Mouse (Mus musculus) urinary bladder, adult 18-20 months (tissue): Measurements from ENCODE around the gene Tnrc18.
A peak's percentile ranks its signal among the peaks of the same experiment; 100 is the strongest.
"Not testable (repeated sequence)": the region's sequence is repeated elsewhere in the genome, so short reads cannot be mapped to it uniquely, and the experiment has no call there.

Source experiments
- DNase-seq, 2 experiments: peaks; one replicate each; pipeline ENCODE4 v3.0.0; 2022; ENCODE audit warnings: low spot score in 2 of 2, mixed read lengths in 2 of 2

Gene Tnrc18

DNA sequence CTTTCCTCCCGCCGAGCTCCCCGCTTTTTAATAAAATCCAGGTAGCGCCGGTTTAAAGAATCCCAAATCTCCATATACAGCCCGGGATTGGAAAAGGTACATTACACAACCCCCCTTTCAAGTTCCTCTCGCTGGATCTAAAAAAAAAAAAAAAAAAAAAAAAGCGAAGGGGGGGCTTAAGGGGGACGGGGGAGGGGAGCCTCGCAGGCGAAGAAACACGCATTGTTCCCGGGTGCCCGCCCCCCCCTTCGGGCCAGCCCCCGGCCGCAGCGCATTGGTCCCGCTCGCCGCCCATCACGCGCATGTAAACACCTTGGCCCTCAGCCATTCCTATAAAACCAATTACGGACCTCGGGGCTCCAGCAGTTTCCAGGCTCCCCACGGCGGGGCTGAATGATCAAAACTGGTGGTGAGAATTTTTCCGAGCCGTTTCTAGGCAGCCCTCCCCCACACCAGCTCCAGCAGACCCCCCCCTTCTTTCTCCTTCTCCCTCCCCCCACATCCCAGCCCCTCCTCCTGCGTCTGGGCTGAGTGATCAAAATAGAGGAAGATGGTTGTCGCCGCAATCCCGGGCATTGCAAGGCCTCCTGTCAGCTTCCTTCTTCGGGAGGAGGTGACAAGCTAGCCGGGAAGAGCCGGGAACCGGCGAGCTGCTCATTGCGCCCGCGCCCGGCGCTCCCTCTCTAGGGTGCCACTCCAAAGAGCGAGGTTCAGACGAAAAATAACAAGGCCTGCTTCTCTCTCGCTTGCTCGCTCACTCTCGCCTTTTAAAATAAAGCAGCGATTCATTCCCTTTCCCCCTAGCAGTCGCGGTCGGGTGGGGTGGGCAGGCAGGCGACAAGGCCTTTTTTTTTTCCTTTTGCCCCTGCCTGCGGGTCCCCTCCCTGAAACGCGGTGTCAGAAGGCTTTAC lies at the start of gene Tnrc18:
Tnrc18 (minus strand) TSS at position 139 of the 911 bp plus-strand sequence.
- peak; percentile 98 to 99 for DNase-seq

DNA sequence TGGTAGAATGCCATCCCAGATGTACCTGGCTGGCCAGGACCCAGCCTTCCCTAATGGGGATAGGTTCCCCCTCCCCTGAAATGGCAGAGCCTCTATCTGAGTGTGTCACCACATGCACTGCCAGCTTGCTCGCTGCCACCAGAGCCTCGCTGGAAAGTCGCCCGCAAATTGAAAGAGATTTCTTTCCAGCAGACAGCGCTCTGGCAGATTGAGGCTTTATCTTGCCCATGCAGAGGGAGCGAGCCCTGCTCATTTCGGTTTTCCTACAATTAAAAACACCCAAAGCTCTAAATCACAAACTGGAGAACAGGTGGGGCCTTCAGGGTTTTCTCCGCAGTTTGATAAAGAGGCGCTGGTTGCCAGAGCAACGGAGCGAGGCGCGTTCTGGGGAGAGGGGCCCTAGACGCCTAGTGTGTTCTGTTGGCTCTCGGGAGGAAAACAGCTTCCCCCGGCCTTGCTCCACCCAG lies 40.3 kb upstream of the Tnrc18 start:
- DNase-seq = no peak

DNA sequence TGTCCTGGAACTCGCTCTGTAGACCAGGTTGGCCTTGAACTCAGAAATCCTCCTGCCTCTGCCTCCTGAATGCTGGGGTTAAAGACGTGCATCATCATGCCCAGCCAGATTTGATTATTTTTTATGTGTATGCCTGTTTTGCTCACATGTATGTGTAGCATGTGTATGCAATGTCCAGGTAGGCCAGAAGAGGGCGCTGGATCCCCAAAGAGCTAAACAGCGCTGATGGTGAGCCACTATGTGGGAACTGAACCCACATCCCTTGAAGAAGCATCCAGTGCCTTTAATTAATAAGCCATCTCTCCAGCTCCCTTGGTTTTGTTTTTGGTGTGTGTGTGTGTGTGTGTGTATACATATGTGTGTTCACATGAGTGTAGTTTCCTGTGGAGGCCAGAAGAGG lies 38.9 kb upstream of the Tnrc18 start:
- no peak for DNase-seq

DNA sequence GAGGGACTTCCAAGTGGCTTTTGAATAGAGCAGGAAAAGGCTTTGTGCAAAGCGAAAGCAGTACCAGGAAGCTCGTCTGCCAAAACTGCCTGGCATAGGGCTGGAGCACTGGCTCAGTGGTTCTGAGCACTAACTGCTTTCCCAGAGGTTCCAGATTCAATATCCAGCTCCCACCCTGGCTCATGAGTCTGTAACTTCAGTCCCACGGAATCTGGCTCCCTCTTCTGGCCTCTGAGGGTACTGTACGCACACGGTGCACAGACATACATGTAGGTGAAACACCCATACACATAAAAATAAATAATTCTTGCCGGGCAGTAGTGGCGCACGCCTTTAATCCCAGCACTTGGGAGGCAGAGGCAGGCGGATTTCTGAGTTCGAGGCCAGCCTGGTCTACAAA lies 37.4 kb upstream of the Tnrc18 start:
- DNase-seq = no peak

DNA sequence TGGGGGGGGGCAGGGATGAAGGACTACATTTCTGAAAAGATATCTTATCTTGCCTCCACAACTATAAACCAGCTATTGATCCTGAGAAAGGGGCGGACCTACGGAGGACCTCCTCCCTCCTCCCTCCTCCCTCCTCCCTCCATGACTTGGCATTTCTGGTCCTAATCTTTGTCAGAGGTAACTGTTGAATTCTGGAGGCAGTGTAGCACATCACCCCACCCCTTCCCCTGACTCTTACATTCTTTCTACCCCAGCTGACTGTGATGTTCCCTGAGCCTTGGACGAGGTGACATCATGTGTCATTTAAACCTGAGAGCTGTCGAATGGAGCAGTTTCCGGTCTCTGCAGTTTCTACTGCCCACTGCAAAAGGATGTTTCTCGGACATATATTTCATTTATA lies 36.1 kb upstream of the Tnrc18 start:
- no peak for DNase-seq

DNA sequence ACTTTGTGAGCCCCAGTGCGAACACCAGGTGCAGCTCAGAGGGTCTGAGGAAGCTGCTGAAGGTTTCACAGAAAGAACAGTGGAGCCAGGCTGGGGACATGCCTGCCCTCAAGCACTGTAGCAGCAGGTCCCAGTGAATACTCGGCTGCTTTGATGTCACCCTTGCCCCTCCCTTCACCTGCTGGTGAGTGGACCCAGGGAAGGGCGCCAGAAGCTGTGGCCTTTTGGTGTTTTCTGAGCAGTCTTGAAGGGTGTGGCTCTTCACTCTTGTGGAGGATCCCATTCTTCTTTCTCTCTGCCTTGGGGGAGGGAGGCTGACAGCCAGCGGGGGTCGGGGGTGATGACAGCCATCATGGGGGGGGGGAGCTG lies 34.2 kb upstream of the Tnrc18 start:
- DNase-seq = no peak

DNA sequence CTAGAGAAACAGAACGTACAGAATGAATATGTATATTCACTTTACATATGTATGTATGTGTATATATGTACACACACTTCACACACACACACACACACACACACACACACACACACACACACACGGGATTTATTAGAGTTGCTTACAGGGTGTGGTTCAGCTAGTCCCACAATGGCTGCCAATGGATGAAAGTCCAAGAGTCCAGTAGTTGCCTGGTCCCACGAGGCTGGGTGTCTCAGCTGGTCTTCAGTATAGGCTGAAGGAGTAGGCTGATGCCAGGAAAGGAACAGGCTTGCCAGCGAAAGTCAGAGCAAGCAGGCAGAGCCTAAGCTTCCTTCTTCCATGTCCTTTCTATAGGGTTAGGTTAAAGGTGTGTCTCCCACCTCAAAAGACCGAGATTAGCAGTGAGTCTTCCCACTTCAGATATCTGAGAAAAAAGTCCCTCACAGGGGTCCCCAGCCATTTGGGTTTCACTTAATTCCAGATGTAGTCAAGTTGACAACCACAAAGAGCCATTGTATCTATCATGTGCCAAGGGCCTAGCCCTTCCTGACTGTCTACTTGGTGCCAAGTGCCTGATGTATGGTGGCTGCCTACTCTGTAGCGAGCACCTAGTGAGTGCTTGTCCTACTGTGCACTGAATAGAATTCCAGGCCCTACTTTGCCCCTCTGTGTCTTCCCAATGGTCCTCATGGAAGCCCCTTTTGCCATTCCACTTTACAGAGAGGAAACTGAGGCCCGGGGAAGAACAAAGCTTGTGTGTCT lies 33.6 kb upstream of the Tnrc18 start:
- DNase-seq = no peak

DNA sequence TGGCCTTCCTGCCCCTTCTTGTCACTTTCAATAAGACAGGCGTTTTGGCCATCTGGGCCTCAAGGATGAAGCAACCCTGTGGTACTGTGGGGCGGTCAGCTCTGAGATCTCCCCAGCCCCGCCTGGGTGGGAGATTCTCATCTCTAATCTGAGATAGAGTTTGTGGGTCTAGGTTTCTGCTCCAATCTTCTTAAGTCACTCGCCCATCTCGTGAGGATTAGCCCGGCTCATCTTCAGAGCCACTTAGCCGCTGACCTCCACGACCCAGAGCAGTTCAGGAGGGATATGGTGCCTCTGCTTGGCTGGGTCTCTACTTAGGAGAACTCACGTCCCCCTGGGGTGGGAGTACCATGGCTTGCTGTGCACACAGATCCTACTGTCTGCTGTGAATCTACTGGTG lies 33.0 kb upstream of the Tnrc18 start:
- no peak for DNase-seq

DNA sequence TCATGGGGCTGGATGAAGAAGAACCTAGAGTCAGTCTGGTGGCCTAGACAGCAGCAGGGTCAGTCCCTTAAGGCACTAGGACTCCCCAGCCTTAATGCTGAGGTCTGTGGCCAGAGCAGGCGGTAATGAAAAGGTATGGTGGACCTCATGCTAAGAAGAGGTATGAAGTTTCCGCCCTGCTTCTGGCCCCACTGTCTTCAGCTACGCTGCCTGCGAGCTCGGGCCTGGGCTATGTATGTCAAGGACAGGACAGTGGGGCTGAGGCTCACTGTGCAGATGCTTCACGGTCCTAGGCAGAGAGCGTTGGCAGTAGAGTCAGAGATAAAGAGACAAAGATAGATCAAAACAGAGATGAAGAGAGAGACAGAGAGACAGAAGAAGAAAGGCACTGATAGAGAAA lies 31.4 kb upstream of the Tnrc18 start:
- no peak for DNase-seq

DNA sequence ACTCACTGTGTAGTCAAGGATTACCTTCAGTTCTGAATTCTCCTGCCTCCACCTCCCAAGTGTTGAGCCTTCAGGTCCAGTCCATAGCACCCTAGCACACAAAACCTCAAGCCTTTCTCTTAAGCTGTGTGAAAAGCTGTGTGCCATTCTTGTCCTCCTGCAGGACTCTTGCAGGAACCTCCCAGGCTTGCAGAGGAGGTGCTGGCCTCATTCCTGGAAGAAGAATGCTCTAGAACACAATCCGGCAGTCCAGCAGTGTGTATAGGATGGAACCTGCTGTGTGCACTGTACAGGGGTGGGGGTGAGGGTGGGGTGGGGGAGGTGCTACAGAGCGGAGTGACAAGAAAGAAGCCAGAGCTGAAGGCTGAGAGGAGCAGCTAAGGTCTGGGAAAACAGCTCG lies 30.7 kb upstream of the Tnrc18 start:
- no peak for DNase-seq

DNA sequence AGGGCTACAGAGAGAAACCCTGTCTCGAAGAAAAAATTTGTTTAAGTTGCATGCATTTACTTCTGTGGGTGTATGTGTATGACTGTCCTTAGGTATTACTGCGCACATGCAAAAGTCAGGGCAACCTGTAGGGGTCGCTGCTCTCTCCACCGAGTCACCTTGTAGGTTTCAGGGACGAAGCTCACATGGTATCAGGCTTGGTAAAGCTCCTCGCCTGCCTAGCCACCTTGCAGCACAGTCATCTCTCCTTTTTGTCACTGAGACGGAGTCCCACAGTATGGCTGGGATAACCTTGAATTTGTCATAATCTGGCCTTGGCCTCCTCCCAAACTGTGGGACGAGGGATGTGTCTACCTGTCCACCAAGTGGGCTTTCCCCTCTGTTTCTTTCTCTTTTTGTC lies 27.0 kb upstream of the Tnrc18 start:
- no peak for DNase-seq

DNA sequence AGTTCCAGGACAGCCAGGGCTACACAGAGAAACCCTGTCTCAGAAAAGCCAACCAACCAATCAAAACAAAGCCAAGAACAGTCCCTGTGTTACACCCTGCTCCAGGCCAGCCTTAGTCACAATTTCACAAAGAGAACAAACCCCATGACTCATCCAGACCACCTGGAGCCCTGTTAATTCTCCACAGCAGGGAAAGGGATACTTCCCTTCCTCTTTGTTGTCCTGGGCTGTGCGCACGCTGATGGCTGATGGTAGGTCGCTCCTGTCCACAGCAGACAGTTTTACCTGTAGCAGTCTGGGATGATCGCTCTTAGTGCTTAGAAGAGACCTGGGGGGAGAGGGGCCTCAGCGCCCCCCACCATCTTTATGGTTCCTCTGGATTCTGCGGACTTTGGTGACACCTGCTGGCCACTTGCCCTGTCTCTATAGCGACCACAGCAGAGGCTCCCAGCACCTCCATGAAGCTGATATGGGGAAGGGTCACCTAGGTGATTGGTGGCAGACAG lies 24.7 kb upstream of the Tnrc18 start:
- peak in 1 of 2 experiments; percentile 52 for DNase-seq

DNA sequence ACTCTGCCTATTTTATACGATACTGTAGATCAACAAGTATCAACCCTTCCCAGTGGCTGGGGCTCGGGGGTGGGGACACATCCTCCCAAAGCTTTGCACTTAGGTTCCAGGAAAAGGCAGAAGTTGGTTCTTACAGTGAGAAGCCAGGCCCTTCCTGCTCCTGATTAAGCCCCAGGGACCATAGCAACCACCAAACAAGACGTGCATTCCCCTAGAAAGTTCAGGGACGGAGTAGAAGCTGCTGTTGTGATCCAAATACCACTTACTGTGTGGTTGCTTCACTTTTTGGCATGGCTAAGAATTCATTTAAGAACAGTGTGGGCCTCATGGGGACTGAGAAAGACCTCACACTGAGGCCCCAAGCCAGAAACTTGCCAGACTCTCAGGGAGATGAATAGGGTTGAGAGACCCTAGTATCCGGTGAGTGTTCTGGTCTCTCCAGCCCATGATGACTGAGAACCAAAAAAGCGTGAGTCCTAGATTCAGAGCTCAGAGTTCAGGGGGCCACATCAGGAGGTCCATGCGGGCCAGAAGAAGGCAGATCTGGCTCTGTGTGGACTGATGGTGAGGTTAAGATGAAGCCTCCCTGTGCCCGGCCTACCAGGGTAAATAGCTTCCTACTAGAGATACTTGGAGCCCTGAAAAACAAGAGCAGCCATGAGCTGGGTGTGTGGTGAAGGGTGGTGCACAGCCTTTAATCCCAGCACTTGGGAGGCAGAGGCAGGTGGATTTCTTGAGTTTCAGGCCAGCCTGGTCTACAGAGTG lies 24.1 kb upstream of the Tnrc18 start:
- no peak for DNase-seq

DNA sequence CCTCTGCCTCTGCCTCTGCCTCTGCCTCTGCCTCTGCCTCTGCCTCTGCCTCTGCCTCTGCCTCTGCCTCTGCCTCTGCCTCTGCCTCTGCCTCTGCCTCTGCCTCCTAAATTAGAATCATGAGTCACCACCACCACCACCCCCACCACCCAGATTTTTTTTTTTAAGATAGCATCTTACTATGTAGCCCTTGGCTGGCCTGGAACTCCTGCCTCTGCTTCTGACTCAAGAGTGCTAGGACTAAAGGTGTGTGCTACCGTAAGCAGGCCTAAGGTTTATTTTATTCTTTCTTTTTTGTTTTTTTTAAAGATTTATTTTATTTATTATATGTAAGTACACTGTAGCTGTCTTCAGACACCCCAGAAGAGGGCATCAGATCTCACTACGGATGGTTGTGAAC lies 20.0 kb upstream of the Tnrc18 start:
- not testable (repeated sequence) for DNase-seq

DNA sequence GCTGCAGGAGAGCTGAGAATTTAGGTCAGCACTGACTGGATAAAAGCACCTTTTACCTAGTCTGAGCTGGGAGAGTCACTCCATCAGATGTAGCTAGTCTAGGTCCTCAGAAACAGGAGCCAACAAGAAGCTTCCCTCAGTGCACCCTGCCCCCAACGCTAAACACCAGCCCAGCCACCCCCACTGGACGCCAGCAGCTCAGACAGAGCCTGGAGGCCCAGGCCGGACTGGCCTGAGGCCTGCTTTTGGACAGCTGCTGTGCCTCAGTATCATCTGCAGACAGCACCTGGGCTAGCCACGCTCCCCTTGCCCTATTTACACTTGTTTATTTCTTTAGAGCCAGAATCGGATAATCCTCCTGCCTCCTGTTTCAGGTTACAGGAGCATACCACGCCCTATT lies 19.4 kb upstream of the Tnrc18 start:
- peak; percentile 52 to 56 for DNase-seq

DNA sequence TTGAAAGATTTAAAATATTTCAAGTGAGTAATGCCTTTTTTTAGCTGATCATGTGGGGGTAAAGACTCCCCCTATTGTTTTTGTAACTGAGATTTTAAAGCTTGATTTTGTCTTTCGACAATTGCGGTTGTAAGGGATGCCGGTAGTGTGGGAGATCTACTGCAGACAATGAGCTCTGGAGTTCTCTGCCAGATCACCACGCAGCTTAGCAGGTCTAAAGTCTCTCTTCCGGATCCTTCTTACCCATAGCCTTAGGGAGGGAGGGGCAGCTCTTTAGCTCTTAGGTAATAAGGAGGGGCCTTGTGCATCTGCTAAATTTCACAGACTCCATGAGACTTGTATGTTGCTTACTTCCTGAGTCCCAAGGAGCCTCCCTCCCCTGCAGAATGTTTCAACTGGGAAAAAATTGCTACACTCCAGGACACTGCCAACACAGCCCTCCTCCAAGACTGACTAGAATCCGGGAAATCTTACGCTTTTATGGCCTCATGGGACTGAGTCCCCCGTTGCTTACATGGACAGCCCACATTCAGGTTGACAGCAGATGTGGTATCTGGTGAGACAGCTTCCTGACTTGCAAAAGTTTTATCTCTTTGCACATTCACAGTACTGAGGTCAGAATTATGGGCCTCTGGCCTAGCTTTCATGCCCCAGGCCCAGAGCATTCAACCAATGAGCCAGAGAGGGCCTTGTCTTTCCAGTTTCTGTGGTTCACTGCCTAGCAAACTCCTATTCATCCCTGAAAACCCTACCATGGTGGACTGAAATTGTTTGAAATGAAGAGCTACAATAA lies 16.4 kb upstream of the Tnrc18 start:
- DNase-seq = no peak

DNA sequence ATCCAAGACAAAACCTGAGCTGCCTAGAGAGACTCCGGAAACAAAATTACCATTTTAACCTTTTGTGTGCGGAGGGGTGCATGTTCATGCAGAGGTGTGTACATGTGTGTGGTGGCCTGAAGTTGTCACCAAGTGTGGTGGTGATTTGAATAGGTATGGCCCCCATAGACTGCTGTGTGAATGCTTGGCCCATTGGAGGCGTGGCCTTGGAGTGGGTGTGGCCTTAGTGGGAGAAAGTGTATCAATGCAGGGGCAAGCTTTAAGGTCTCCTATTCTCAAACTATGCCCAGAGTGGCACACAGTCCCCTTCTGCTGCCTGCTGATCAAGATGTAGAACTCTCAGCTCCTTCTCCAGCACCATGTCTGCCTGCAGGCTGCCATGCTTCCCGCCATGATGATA lies 8.7 kb upstream of the Tnrc18 start:
- no peak for DNase-seq

DNA sequence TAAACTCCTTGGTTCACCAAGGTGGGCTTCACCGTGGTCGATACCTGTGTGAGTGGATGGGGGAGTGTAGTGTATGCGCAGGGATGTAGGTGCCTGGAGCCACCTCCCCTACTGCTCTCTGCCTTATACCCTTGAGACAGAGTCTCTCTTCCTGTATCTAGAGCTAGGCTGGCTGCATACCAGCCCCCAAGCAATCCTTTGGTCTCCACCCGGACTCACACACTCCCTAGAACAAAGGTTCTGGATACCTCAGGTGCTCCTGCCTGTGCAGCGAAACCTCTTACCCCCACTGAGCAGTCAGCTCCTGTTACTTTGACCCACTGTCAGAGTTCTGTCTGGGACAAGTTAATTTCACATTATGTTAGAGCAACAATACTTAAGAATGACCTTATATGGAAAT lies 8.2 kb upstream of the Tnrc18 start:
- DNase-seq = no peak

DNA sequence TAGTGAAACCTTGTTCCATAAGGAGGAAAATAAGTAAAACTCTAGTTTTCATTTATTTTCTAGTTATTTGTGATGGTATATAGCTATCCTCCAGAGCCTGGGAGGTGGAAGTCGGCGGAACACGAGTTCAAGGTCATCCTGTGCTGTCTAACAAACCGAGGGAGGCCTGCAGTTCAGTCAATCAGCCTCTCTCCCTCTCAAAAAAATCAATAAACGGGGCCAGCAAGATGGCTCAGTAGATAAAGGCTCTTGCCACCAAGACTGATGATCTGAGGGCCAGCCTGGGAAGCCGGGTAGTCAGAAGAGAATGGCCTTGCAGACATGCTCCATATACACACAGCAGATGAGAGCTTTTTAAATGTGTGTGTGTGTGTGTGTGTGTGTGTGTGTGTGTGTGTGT lies 6.6 kb upstream of the Tnrc18 start:
- DNase-seq = no peak

DNA sequence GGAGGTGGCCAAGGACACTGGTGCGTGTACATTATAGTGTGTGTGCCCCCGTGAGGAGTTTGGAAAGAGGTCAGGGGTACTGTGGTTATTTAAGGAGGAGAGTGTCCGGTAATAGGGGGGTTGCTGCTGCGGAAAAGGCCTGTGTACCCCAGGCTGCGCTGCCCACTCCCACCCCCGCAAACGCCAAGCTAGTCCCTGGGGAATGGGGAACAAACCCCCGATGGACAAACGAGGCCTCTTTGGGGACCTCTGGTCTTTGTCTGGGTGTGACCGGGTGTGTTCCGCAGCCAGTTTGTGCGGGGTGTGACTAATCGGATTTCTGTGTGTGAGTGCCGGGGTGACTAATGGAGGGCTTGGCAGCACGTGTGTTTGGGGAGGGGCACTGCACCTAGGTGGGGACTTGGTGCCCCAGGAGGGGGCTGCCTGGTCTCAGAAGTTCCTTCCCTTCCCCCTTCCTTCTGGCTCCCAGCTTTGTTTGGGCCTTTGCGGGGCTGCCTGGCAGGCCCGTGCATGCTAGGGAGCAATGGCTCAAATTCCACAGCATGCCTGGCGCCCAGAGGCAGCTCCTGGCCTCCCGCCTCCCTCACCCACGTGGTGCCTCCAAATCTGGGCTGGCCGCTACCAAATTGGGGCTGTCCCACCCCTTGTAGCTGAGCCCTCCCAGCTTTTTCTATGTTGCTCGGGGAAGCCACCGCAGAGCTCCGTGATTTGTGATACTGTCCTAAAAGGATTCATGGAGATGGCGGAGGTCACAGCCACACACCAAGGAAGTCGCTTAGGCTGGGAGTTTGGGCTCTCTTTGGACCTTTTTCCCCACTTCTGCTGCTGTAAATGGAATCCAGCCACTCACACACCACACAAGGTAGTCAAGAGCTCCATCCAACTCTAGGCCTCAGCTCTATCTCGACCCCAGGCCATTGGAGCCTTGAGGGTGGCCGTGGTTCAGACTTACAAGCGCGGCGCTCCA lies 5.9 kb upstream of the Tnrc18 start:
- peak; percentile 83 to 89 for DNase-seq
